Mouse (Mus musculus) brain, embryonic 14.5 days (tissue): ENCODE results near the gene Gm1604a. TPM values are rescaled to one million over a fixed set of nuclear protein-coding genes. Genes with fewer than 3 reads are reported as not detected.

ENCODE experiments used
- polyA plus RNA-seq: library from polyadenylated mRNA; depleted of rRNA; stranded (reverse); fragments of >200 nt; gene quantifications from 2 replicates; pipeline ENCODE4 v1.2.3, GENCODE M21; 2012; rRNA removed

Gm1604a gene
- polyA plus RNA-seq, 1 experiment, result not detected

Other genes with a start within 250 kb of the Gm1604a start
- 42.8 and 44.5 TPM in 2 replicates for gene Ezr, start 242.8 kb upstream of the Gm1604a start, polyA plus RNA-seq
- gene Rsph3b, start 76.9 kb upstream of the Gm1604a start, polyA plus RNA-seq, result 22.7 and 27.7 TPM in 2 replicates
- gene Tagap1, start 64.4 kb upstream of the Gm1604a start, polyA plus RNA-seq, result 38.7 and 53.9 TPM in 2 replicates
- 57.3 and 59.0 TPM in 2 replicates for gene Rnaset2b, start 54.9 kb upstream of the Gm1604a start, polyA plus RNA-seq
- 0.48 and 1.1 TPM in 2 replicates for gene Gm49721, start 46.7 kb upstream of the Gm1604a start, polyA plus RNA-seq
- gene Rps6ka2, start 144.5 kb downstream of the Gm1604a start, polyA plus RNA-seq, result 30.3 and 33.3 TPM in 2 replicates